Mouse (Mus musculus) megakaryocyte-erythroid progenitor cell, adult 5-6 weeks (primary cell): ENCODE measurements around the gene Olfr1166. TPM values are rescaled to one million over a fixed set of nuclear protein-coding genes. Genes with fewer than 3 reads are reported as not detected.
"Not testable (repeated sequence)": the region's sequence is repeated elsewhere in the genome, so short reads cannot be mapped to it uniquely, and the experiment has no call there.

Experiments
- ATAC-seq: replicated peaks from 2 replicates; pipeline ENCODE4 v1.8.0; 2016; ENCODE audit warnings: mild to moderate bottlenecking, inconsistent platforms; ENCODE audit not compliant: severe bottlenecking, poor library complexity, low FRiP score, low TSS enrichment
- total RNA-seq, 2 experiments: library from RNA; stranded (forward) in 1 of 2; stranded (reverse) in 1 of 2; fragments of 200-1000, 215-1000 nt in 1 of 2; fragments of >200 nt in 1 of 2; fragmentation: Nextera tagmentation in 1 of 2; gene quantifications; 2 replicates each; pipeline ENCODE4 v1.2.3; 2014 to 2017

The Olfr1166 gene
- not detected in 2 replicates for total RNA-seq (2014; fragmentation: Nextera tagmentation)
- not detected in 2 replicates for total RNA-seq (2017)

DNA sequence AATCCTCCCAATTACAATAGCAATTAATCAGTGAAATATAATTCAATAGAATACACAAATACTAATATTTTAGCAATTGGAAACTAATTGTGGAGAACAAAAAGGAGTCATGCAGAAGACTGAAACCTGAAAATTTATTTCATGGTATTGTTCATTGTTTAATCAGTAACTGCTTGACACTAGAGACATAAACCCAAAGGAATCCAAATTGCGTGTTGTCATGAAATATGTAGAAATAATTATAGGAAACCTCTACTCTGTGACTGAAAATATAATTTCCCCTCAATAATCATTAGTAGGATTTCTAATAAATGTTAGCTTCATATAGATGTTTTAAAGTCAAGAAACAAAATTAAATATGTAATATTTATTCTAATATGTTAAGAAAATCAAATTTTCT is at the start of gene Olfr1166:
TSS of gene Olfr1166 (minus strand) at position 101 of the 400 bp plus-strand sequence.
- ATAC-seq = no peak

- not testable (repeated sequence) for ATAC-seq
These were observed 27.0 kb upstream of the Olfr1166 start, which contains the start of gene Olfr1167 for GRCm38 (mm10) chr2:88155093-88155492. Olfr1167 (minus strand) TSS chr2:88155193.

GRCm38 (mm10) chr2:88093866-88094265 is 34.2 kb downstream of the Olfr1166 start, which contains the start of gene Olfr1164:
Olfr1164 (minus strand) TSS chr2:88093966.
- no peak for ATAC-seq

Other genes with a start within 250 kb of the Olfr1166 start
- not detected in 2 replicates for gene Olfr1153, start 233.3 kb downstream of the Olfr1166 start, total RNA-seq (2014; fragmentation: Nextera tagmentation)
- gene Olfr1153, start 233.3 kb downstream of the Olfr1166 start, total RNA-seq (2017) = not detected in 2 replicates
- gene Olfr1154, start 223.1 kb downstream of the Olfr1166 start, total RNA-seq (2014; fragmentation: Nextera tagmentation) = not detected in 2 replicates
- not detected in 2 replicates for gene Olfr1154, start 223.1 kb downstream of the Olfr1166 start, total RNA-seq (2017)
- gene Olfr1155, start 183.1 kb downstream of the Olfr1166 start, total RNA-seq (2014; fragmentation: Nextera tagmentation) = not detected in 2 replicates
- not detected in 2 replicates for gene Olfr1155, start 183.1 kb downstream of the Olfr1166 start, total RNA-seq (2017)
- not detected in 2 replicates for gene Olfr1156, start 175.2 kb downstream of the Olfr1166 start, total RNA-seq (2014; fragmentation: Nextera tagmentation)
- not detected in 2 replicates for gene Olfr1156, start 175.2 kb downstream of the Olfr1166 start, total RNA-seq (2017)
- not detected in 2 replicates for gene Olfr1157, start 160.0 kb downstream of the Olfr1166 start, total RNA-seq (2014; fragmentation: Nextera tagmentation)
- not detected in 2 replicates for gene Olfr1157, start 160.0 kb downstream of the Olfr1166 start, total RNA-seq (2017)
- not detected in 2 replicates for gene Olfr74, start 153.6 kb downstream of the Olfr1166 start, total RNA-seq (2014; fragmentation: Nextera tagmentation)
- gene Olfr74, start 153.6 kb downstream of the Olfr1166 start, total RNA-seq (2017) = not detected in 2 replicates
- gene Olfr1158, start 138.2 kb downstream of the Olfr1166 start, total RNA-seq (2014; fragmentation: Nextera tagmentation) = not detected in 2 replicates
- not detected in 2 replicates for gene Olfr1158, start 138.2 kb downstream of the Olfr1166 start, total RNA-seq (2017)
- not detected in 2 replicates for gene Olfr1160, start 120.0 kb downstream of the Olfr1166 start, total RNA-seq (2014; fragmentation: Nextera tagmentation)
- gene Olfr1160, start 120.0 kb downstream of the Olfr1166 start, total RNA-seq (2017) = not detected in 2 replicates
- not detected in 2 replicates for gene Olfr1161, start 105.5 kb downstream of the Olfr1166 start, total RNA-seq (2014; fragmentation: Nextera tagmentation)
- not detected in 2 replicates for gene Olfr1161, start 105.5 kb downstream of the Olfr1166 start, total RNA-seq (2017)
- gene Olfr73, start 90.6 kb downstream of the Olfr1166 start, total RNA-seq (2014; fragmentation: Nextera tagmentation) = not detected in 2 replicates
- not detected in 2 replicates for gene Olfr73, start 90.6 kb downstream of the Olfr1166 start, total RNA-seq (2017)
- not detected in 2 replicates for gene Olfr1162, start 77.1 kb downstream of the Olfr1166 start, total RNA-seq (2014; fragmentation: Nextera tagmentation)
- gene Olfr1162, start 77.1 kb downstream of the Olfr1166 start, total RNA-seq (2017) = not detected in 2 replicates
- gene Olfr1163, start 56.4 kb downstream of the Olfr1166 start, total RNA-seq (2014; fragmentation: Nextera tagmentation) = not detected in 2 replicates
- gene Olfr1163, start 56.4 kb downstream of the Olfr1166 start, total RNA-seq (2017) = not detected in 2 replicates
- gene Olfr1164, start 34.3 kb downstream of the Olfr1166 start, total RNA-seq (2014; fragmentation: Nextera tagmentation) = not detected in 2 replicates
- not detected in 2 replicates for gene Olfr1164, start 34.3 kb downstream of the Olfr1166 start, total RNA-seq (2017)
- not detected in 2 replicates for gene Olfr1167, start 26.9 kb upstream of the Olfr1166 start, total RNA-seq (2014; fragmentation: Nextera tagmentation)
- not detected in 2 replicates for gene Olfr1167, start 26.9 kb upstream of the Olfr1166 start, total RNA-seq (2017)
- gene Olfr1168, start 53.6 kb upstream of the Olfr1166 start, total RNA-seq (2014; fragmentation: Nextera tagmentation) = not detected in 2 replicates
- not detected in 2 replicates for gene Olfr1168, start 53.6 kb upstream of the Olfr1166 start, total RNA-seq (2017)
- gene Olfr1170, start 100.1 kb upstream of the Olfr1166 start, total RNA-seq (2014; fragmentation: Nextera tagmentation) = not detected in 2 replicates
- not detected in 2 replicates for gene Olfr1170, start 100.1 kb upstream of the Olfr1166 start, total RNA-seq (2017)
- gene Olfr1173, start 151.6 kb upstream of the Olfr1166 start, total RNA-seq (2014; fragmentation: Nextera tagmentation) = not detected in 2 replicates
- 0.28 TPM in 1 of 2 replicates, not detected in the other for gene Olfr1173, start 151.6 kb upstream of the Olfr1166 start, total RNA-seq (2017)
- gene Olfr1174-ps, start 186.9 kb upstream of the Olfr1166 start, total RNA-seq (2014; fragmentation: Nextera tagmentation) = not detected in 2 replicates
- gene Olfr1174-ps, start 186.9 kb upstream of the Olfr1166 start, total RNA-seq (2017) = not detected in 2 replicates
- gene Olfr1175-ps, start 198.9 kb upstream of the Olfr1166 start, total RNA-seq (2014; fragmentation: Nextera tagmentation) = not detected in 2 replicates
- gene Olfr1175-ps, start 198.9 kb upstream of the Olfr1166 start, total RNA-seq (2017) = not detected in 2 replicates
- gene Olfr1176, start 208.4 kb upstream of the Olfr1166 start, total RNA-seq (2014; fragmentation: Nextera tagmentation) = not detected in 2 replicates
- not detected in 2 replicates for gene Olfr1176, start 208.4 kb upstream of the Olfr1166 start, total RNA-seq (2017)
- not detected in 2 replicates for gene Olfr1177-ps, start 218.2 kb upstream of the Olfr1166 start, total RNA-seq (2014; fragmentation: Nextera tagmentation)
- not detected in 2 replicates for gene Olfr1177-ps, start 218.2 kb upstream of the Olfr1166 start, total RNA-seq (2017)